Mouse (Mus musculus) spleen, postnatal 14 days (tissue): ENCODE measurements around the gene Th.
A peak's percentile ranks its signal among the peaks of the same experiment; 100 is the strongest.

Source experiments
- DNase-seq, 2 experiments: peaks; one replicate each; pipeline ENCODE4 v3.0.0; 2021 to 2022; ENCODE audit warnings: low spot score in 2 of 2

The Th gene

GRCm38 (mm10) chr7:142902931-142903330, 28.0 kb downstream of the Th start:
- DNase-seq, result no peak

GRCm38 (mm10) chr7:142901774-142902173, 29.2 kb downstream of the Th start:
- DNase-seq, result no peak

GRCm38 (mm10) chr7:142899872-142900271, 31.1 kb downstream of the Th start:
- DNase-seq, result no peak

GRCm38 (mm10) chr7:142897471-142897870, 33.5 kb downstream of the Th start:
- no peak for DNase-seq

GRCm38 (mm10) chr7:142895901-142896665, 34.8 kb downstream of the Th start:
- no peak for DNase-seq

GRCm38 (mm10) chr7:142895223-142895840, 35.6 kb downstream of the Th start:
- DNase-seq, result no peak

- peak; percentile 54 to 68 for DNase-seq
Observed at GRCm38 (mm10) chr7:142894669-142895068, 36.3 kb downstream of the Th start.

GRCm38 (mm10) chr7:142893721-142894639, 36.9 kb downstream of the Th start:
- DNase-seq, result no peak

- DNase-seq, result no peak
Observed at GRCm38 (mm10) chr7:142893296-142893695, 37.6 kb downstream of the Th start.

GRCm38 (mm10) chr7:142869419-142870163, 61.3 kb downstream of the Th start:
- DNase-seq, result no peak

- DNase-seq, result no peak
Observed at GRCm38 (mm10) chr7:142850681-142851080, 80.2 kb downstream of the Th start.
